Mouse (Mus musculus) kidney, adult 2 months (tissue): ENCODE data around the gene Polh.

Experiments
- CTCF ChIP-seq: fragments of 200-500 bp; conservative IDR thresholded peaks from 2 replicates; pipeline ENCODE4 v1.5.1; 2011; ENCODE audit warnings: low read depth, mild to moderate bottlenecking, control low read depth, low read length, moderate library complexity, mixed read lengths; ENCODE audit not compliant: insufficient read depth, insufficient read length
- POLR2A ChIP-seq: fragments of 200-500 bp; IDR thresholded peaks from one replicate; pipeline ENCODE4 v1.6.1; 2011; ENCODE audit warnings: low read depth, low read length, control low read depth

DNA sequence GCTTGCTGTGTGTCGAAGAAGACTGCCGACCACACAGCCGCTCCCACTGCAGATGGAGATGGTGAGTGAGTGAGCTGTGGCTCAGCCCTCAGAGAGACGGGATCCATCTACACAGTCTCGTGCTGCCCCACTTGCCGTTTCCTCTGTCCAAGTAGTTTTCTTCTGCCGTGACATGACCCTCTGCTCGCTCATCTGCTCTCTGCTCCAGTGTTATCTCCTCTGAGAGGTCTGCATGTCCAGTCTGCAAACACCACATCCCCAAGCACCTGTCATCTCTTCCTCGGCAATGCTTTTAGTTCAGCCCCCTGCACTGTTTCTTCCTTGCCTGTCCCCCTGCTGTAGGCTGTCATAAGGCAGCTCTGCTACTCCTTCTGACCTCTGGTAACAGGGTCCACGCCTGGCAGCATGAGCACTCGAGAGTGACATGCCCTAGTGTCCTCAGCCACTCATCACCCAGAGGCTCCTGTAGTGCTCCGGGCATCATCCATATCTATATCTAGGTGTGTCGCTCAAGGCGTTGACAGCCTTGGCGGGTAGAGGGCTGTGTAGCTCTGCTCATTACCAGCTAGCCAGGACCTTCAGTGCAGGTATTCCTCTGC, 37.2 kb upstream of the Polh start:
- TF ChIP-seq CTCF (no peak), POLR2A (no peak)
